Mouse (Mus musculus) common myeloid progenitor, adult 5-6 weeks (primary cell): Measurements from ENCODE around the gene Lime1. TPM values are rescaled to one million over a fixed set of nuclear protein-coding genes. Genes with fewer than 3 reads are reported as not detected.

ENCODE experiments used
- ATAC-seq: replicated peaks from 2 replicates; pipeline ENCODE4 v1.8.0; 2016; ENCODE audit warnings: low read depth, mild to moderate bottlenecking, moderate TSS enrichment, inconsistent platforms; ENCODE audit not compliant: poor library complexity, severe bottlenecking
- total RNA-seq: library from RNA; stranded (forward); fragments of 200-1000, 187-1606 nt; gene quantifications from 2 replicates; pipeline ENCODE4 v1.2.3, GENCODE M21; 2017

The Lime1 gene
- total RNA-seq, 1 experiment from 2014 or later, result 9.2 TPM

- ATAC-seq, result no peak
These were observed 10.4 kb downstream of the Lime1 start for GRCm38 (mm10) chr2:181390136-181390870.

- no peak for ATAC-seq
These were observed 11.1 kb downstream of the Lime1 start for GRCm38 (mm10) chr2:181391022-181391421.

DNA sequence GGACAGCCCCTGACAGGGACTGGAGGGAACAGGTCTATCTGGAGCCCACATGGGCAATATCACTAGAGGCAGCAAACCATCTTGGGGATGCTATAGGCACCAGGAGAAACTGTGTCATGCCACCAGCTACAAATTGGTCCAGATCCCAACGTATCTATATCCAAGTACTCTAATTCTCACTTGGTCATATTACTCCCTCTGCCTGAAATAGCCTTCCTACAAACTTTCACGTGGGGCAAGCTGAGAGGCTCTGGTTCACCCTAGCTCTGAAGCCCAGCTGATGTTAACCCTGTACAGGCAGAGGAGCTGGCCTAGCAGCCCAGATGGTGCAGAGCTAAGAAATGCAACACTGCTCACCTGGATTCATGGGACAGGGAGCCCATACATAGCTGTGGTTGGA is 11.7 kb downstream of the Lime1 start:
- no peak for ATAC-seq

GRCm38 (mm10) chr2:181392600-181393213 is 12.8 kb downstream of the Lime1 start:
- peak; percentile 97 for ATAC-seq

- ATAC-seq, result no peak
These were observed 14.2 kb downstream of the Lime1 start for GRCm38 (mm10) chr2:181394086-181394485.

DNA sequence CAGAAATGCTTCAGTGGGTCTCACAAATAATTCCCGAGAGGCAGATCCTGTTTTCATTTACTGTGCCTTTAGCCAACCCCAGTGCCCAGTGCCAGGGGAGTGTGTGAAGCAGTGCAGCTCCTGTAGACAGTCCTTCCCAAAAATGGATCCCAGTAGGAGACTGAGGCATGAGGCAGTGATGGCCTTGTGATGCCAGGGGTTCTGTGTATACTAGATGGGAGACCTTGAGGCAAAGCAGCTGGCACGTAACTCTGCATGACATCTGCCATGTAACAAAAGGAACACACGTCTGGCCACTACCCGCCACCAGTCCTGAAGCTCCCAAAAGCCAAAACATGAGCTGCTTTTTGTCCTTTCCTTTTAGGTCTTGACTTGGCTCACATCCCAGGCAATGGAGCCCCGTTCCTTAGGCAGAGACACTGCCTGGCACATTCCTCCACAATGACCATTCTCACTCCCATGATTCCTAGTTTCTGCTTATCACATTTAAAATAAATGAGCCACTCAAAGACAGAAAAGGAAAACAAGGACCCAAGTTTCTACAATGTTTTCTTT is 17.4 kb downstream of the Lime1 start:
- no peak for ATAC-seq

- ATAC-seq, result no peak
These were observed 21.6 kb downstream of the Lime1 start for GRCm38 (mm10) chr2:181401497-181401896.

DNA sequence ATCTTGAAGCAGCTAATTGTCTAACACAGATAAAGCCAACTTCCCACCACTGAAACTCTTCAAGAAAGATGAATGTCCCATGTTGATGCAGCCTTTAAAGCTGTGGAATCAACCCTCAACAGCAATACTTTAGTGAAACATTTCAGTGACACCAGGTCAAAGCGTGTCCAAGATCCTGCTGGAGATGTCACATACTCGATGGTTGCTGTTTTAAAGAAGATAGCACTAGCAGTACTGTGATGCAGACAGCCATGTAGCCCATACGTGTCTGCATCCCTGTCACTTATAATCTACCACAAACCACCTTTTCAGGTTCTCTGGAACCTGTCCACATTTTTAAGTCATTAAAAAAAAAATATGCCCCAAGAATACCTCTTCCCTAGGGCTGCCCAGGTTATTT is 23.8 kb downstream of the Lime1 start:
- ATAC-seq, result no peak

- no peak for ATAC-seq
These were observed 29.8 kb downstream of the Lime1 start for GRCm38 (mm10) chr2:181409643-181410042.

GRCm38 (mm10) chr2:181410760-181411473 is 31.0 kb downstream of the Lime1 start:
- peak; percentile 98 for ATAC-seq

GRCm38 (mm10) chr2:181413141-181413540 is 33.3 kb downstream of the Lime1 start:
- no peak for ATAC-seq

DNA sequence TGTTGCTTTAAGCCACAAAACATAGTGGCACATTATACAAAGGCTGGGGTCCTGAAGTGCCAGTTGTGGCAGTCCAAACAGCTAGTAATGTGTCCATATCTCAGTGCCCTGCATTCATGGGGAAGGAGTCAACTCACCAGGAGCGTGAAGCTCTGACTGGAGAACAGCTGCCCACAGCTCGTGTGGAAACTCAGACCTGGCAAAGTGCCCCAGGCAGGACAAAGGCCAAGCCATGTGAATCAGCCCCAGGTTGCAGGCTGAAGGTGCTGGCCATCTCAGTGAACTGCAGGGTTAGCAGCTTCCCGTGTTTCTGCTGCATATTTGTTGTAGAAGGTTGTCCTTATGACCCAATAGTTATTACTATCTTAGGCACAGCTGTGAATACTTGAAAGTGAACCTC is 36.1 kb downstream of the Lime1 start:
- ATAC-seq, result no peak

GRCm38 (mm10) chr2:181419359-181419758 is 39.5 kb downstream of the Lime1 start:
- ATAC-seq, result 0 out of 2 replicates have a peak, but pooled peaks have one; percentile 45

- no peak for ATAC-seq
These were observed 40.5 kb downstream of the Lime1 start for GRCm38 (mm10) chr2:181420426-181420825.

GRCm38 (mm10) chr2:181420903-181421638 is 41.2 kb downstream of the Lime1 start:
- no peak for ATAC-seq

- no peak for ATAC-seq
These were observed 44.0 kb downstream of the Lime1 start for GRCm38 (mm10) chr2:181423834-181424233.
